Mouse (Mus musculus) heart, postnatal 0 days (tissue): ENCODE data around the gene Pcgf1. TPM values are rescaled to one million over a fixed set of nuclear protein-coding genes. Genes with fewer than 3 reads are reported as not detected.

Experiments
- ATAC-seq: fragments of 200-750 bp; cut with Nextera tagmentation; 2 replicates; pipeline ENCODE4 v1.8.0; 2017; ENCODE audit warnings: low read depth, moderate number of reproducible peaks, moderate library complexity; ENCODE audit not compliant: insufficient read depth
- DNase-seq: peaks from one replicate; pipeline ENCODE4 v3.0.0-alpha.2; 2016; ENCODE audit warnings: low spot score
- H3K27ac ChIP-seq: fragments of 300-500 bp; sonication (generic); 2 replicates; pipeline ENCODE4 v1.5.1; 2014; ENCODE audit warnings: low read depth, mild to moderate bottlenecking
- H3K27me3 ChIP-seq: fragments of 300-500 bp; sonication (generic); 2 replicates; pipeline ENCODE4 v1.6.1; 2014; ENCODE audit warnings: low read length, mixed read lengths; ENCODE audit not compliant: control insufficient read depth, insufficient read depth
- H3K36me3 ChIP-seq: fragments of 300-500 bp; sonication (generic); replicated peaks from 2 replicates; pipeline ENCODE4 v1.6.1; 2014; ENCODE audit warnings: low read length, mixed read lengths; ENCODE audit not compliant: control insufficient read depth, insufficient read depth
- H3K4me1 ChIP-seq: fragments of 300-500 bp; sonication (generic); 2 replicates; pipeline ENCODE4 v1.6.1; 2014; ENCODE audit warnings: antibody characterized with exemption; ENCODE audit not compliant: control insufficient read depth, insufficient read depth
- H3K4me2 ChIP-seq: fragments of 300-500 bp; sonication (generic); 2 replicates; pipeline ENCODE4 v1.6.1; 2014; ENCODE audit warnings: low read depth, mild to moderate bottlenecking, low read length, moderate library complexity
- H3K4me3 ChIP-seq: fragments of 300-500 bp; sonication (generic); 2 replicates; pipeline ENCODE4 v1.5.1; 2014; ENCODE audit warnings: low read depth, low read length
- H3K9ac ChIP-seq: fragments of 300-500 bp; sonication (generic); replicated peaks from 2 replicates; pipeline ENCODE4 v1.6.1; 2014; ENCODE audit warnings: low read depth, low read length, mixed read lengths
- H3K9me3 ChIP-seq: fragments of 300-500 bp; sonication (generic); replicated peaks from 2 replicates; pipeline ENCODE4 v1.6.1; 2016; ENCODE audit warnings: low read length; ENCODE audit not compliant: control insufficient read depth
- CTCF ChIP-seq: IDR thresholded peaks from 2 replicates; pipeline ENCODE4 v1.5.1; 2016; ENCODE audit warnings: antibody characterized with exemption, control low read depth, low read depth
- EP300 ChIP-seq: IDR thresholded peaks from 2 replicates; pipeline ENCODE4 v1.6.1; 2016; ENCODE audit warnings: antibody characterized with exemption, low read depth
- WGBS: fragments of 180-500 bp; shearing (Covaris S2); extraction: QIAGEN DNeasy Blood & Tissue Kit; methylation state at CpG from one replicate; pipeline ENCODE4 v1.1.7; 2014; 5-methylcytosine and 5-hydroxymethylcytosine counted together
- polyA plus RNA-seq: library from polyadenylated mRNA; unstranded; fragments of >200 nt; fragmentation: Nextera tagmentation; extraction: Ambion mirVana; gene quantifications from 2 replicates; pipeline ENCODE4 v1.2.1, GENCODE M21; 2015
- total RNA-seq: library from RNA; depleted of rRNA; stranded (reverse); fragments of >200 nt; gene quantifications from 2 replicates; pipeline ENCODE4 v1.2.3, GENCODE M21; 2014; ENCODE audit warnings: low replicate concordance; rRNA removed

Gene Pcgf1
- total RNA-seq (12.1 and 14.8 TPM in 2 replicates), polyA plus RNA-seq (13.2 and 14.7 TPM in 2 replicates)

DNA sequence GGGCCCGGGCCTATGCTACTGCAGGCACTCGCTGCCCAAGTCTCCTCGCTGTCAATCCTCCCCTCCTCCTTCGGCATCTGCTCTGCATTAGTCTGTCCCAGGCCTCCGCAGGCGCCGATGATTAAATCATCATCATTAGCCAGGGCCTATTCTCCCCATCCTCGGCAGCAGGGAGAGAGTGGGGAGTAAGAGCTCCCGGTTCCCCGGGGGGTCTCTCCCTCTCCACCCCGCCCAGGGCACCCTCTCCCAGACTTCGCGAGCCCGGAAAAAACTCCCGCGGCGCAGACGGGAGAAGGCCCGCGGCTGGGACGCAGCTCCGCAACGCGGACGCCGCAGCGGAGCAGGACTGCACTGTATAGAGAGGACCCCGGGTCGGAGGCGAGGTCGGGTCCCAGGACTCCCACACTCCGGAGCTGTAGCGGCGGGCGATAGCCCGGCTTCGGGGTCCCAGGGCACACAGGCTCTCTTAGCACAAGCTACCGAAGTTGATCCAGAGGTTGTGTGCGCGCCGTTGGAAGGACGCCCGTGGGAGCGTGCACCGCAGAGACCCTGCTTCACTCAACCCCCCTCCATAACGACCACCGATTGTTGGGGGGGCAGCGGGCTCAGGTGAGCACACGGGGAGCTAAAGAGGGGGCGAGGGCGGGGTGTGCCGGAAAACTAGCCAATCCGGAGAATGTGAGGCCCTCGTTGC lies at the start of gene Pcgf1:
Pcgf1 (plus strand) TSS at position 240 of the 694 bp plus-strand sequence.
- ATAC-seq (peak; percentile 51), DNase-seq (no peak)
- Histone ChIP-seq H3K4me3 (peak within 1 kb of the TSS; percentile 87), H3K27ac (peak within 1 kb of the TSS; percentile 80), H3K9me3 (no peaks in the 10 kb centered on the region), H3K36me3 (peaks cover 28% of the 10 kb centered on the region; the same call in 1 of the 2 replicates), H3K4me2 (peak within 1 kb of the TSS; percentile 100), H3K9ac (peak within 1 kb of the TSS; percentile 82), H3K27me3 (peaks cover 48% of the 10 kb centered on the region), H3K4me1 (0 out of 2 replicates have a peak, but pooled peaks cover 4% of the 10 kb centered on the region)
- TF ChIP-seq EP300 (no peak), CTCF (no peak)
- WGBS: under 1% methylated on average over 54 of the region's 54 CpGs

DNA sequence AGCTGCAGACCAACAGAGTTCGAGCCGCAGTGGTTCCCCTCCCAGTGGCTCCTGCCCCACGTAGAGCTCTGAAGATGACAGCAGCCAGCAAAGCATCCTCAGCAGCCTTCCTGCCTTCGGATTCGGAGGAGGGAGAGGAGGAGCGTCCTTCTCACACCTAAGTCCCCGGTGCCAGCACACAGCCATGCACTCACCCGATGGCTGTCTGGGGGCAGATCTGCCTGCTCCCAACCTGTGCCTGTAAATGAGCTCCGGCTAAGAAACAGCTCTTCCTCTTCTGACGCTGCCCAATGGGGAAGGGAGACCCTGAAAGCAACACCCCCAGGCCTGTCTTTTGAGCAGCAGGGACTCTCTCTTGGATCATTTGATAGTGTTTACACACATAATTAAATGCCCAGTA lies 47.9 kb upstream of the Pcgf1 start:
- H3K27ac ChIP-seq: no peak overlapping the region
- H3K4me3 ChIP-seq: no peak overlapping the region
- TF ChIP-seq CTCF (no peak), EP300 (no peak)
- DNase-seq: no peak
- peaks cover 17% of the 10 kb centered on the region for H3K27me3 ChIP-seq
- no peaks in the 10 kb centered on the region for H3K9me3 ChIP-seq
- no peak overlapping the region for H3K9ac ChIP-seq
- H3K36me3 ChIP-seq: no peaks in the 10 kb centered on the region
- H3K4me2 ChIP-seq: no peak overlapping the region
- no peak for ATAC-seq
- WGBS: 57% methylated on average over 10 of the region's 10 CpGs
- peaks cover 19% of the 10 kb centered on the region for H3K4me1 ChIP-seq

DNA sequence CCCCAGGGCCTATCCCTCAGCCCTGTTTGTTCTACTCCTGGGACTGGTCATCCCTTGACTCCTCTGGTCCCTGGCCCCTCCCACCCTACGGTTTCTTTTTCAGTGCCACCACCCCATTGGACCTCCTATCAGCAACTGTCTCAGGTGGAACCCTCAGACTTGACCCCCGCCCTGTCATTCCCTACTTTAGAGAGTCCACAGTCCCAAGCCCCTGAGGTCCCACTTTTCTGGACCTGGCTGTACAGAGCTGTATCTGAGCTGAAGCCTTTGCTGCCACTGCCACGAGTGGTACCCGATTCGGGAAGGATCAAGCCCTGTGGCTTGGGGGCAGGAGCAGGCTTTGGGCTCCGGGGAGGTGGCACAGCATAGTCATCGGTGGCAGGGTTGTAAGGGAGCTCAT lies 46.6 kb upstream of the Pcgf1 start:
- no peaks in the 10 kb centered on the region for H3K9me3 ChIP-seq
- no peak overlapping the region for H3K4me3 ChIP-seq
- H3K36me3 ChIP-seq: no peaks in the 10 kb centered on the region
- H3K4me2 ChIP-seq: no peak overlapping the region
- H3K27me3 ChIP-seq: peaks cover 17% of the 10 kb centered on the region
- no peak for DNase-seq
- WGBS: 77% methylated on average over 7 of the region's 7 CpGs
- H3K9ac ChIP-seq: no peak overlapping the region
- H3K27ac ChIP-seq: no peak overlapping the region
- TF ChIP-seq EP300: no peak
- no peak for TF ChIP-seq CTCF
- no peak for ATAC-seq
- H3K4me1 ChIP-seq: peaks cover 19% of the 10 kb centered on the region

DNA sequence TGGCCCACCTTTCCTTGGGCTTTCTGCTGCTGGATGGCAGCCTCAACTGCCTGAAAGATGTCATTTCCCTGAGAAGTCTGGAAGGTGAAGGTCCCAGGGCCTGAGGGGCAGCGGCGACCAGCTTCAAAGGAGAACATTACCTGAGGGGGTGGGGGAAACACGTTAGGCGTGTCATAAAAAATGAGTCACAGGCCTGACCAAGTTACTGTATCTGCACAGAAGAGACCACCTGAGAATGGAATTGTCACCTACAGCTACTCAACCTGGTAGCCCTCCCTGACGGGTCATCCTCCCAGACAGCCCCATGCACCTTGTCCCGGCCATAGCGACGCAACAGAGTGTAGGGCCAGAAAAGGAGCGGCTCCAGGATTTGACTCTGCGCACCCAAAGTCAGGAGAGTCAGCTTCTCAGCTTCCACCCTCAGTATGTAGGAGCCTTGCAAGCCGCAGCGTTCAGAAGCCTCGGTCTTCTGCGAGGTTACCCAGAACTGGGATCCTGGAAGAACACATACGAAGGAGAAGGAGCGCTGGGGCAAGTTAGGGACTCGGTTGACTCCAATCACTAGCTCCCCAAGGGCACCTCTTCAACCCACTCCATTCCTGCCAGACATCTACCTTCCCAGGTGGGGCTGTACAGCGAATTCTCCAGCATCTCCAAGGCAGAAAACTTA lies 45.6 kb upstream of the Pcgf1 start:
- no peak overlapping the region for H3K9ac ChIP-seq
- H3K27me3 ChIP-seq: peaks cover 20% of the 10 kb centered on the region
- H3K4me3 ChIP-seq: peak overlapping the region; percentile 72
- TF ChIP-seq EP300: no peak
- TF ChIP-seq CTCF: no peak
- WGBS: 67% methylated on average over 18 of the region's 18 CpGs
- peaks cover 19% of the 10 kb centered on the region for H3K4me1 ChIP-seq
- no peaks in the 10 kb centered on the region for H3K36me3 ChIP-seq
- H3K27ac ChIP-seq: no peak overlapping the region
- no peak for ATAC-seq
- peak overlapping the region; percentile 86 for H3K4me2 ChIP-seq
- no peaks in the 10 kb centered on the region for H3K9me3 ChIP-seq
- DNase-seq: no peak

DNA sequence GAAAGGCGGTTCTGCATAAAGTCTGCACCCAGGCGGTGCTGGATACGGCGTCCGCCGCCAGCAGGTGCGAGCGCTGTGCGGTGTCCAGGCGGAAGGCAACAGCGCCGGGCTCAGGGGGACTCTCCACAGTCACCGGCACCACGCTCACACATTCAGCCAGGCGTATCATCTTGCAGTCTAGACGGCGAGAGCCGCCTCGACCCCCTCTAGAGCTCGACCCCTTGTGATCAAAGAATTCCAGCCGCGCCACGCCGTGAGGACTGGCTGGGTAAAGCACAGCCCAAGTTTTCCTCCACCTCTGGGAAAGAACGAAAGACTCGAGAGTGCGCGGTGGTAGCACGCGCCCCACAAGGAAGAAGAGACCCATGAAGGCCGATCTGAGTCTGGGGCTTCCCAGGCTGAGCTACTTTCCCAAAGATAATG lies 44.9 kb upstream of the Pcgf1 start:
- Histone ChIP-seq H3K27me3 (peaks cover 20% of the 10 kb centered on the region), H3K4me3 (peak overlapping the region; percentile 72), H3K9ac (peak overlapping the region; percentile 54), H3K27ac (peak overlapping the region; percentile 79), H3K4me2 (peak overlapping the region; percentile 86), H3K36me3 (no peaks in the 10 kb centered on the region), H3K4me1 (peaks cover 19% of the 10 kb centered on the region), H3K9me3 (no peaks in the 10 kb centered on the region)
- TF ChIP-seq CTCF: no peak
- no peak for TF ChIP-seq EP300
- ATAC-seq (peak; percentile 40; the same call in 1 of the 2 replicates), DNase-seq (no peak)
- WGBS: under 1% methylated on average over 31 of the region's 31 CpGs
